Mouse (Mus musculus) right cerebral cortex, postnatal 25 days (tissue): ENCODE results near the gene Smc1b.
A peak's percentile ranks its signal among the peaks of the same experiment; 100 is the strongest.

Experiments used
- DNase-seq: peaks from one replicate; pipeline ENCODE4 v3.0.0; 2022

Smc1b gene

GRCm38 (mm10) chr15:85015771-85016170 lies 116.0 kb downstream of the Smc1b start:
- DNase-seq = peak; percentile 60
